Mouse (Mus musculus): ENCODE data around the gene Gria1.

DNA sequence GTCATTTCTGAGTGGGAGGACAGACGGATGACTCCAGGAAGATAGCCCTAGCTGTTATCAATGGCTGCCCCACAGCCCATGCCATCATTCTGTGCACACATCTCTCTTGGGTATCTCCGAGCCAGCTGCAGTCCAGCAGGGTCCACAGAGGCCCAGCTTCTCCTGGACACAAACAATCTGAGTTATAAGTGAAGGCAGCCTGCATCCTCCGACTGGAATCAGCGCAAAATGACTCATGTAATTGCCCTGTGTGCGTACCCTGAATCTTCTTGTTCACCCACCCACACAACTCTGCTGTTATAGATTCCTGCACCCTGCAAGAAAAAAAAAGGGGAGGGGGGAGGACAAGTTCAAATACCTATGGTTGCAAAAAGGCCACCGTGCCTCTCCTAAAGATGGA lies 576 bp upstream of the Gria1 start:
- no peak for TF ChIP-seq CTCF (IDR thresholded peaks at IDR 0.05; ENCODE audit: low read depth)
- no peak for TF ChIP-seq EP300 (IDR thresholded peaks at IDR 0.05; ENCODE audit: low read depth)

All from heart, postnatal 0 days (tissue).